Mouse (Mus musculus): ENCODE data around the gene Il11ra1.
"Not testable (repeated sequence)": the region's sequence is repeated elsewhere in the genome, so short reads cannot be mapped to it uniquely, and the experiment has no call there.

The Il11ra1 gene

DNA sequence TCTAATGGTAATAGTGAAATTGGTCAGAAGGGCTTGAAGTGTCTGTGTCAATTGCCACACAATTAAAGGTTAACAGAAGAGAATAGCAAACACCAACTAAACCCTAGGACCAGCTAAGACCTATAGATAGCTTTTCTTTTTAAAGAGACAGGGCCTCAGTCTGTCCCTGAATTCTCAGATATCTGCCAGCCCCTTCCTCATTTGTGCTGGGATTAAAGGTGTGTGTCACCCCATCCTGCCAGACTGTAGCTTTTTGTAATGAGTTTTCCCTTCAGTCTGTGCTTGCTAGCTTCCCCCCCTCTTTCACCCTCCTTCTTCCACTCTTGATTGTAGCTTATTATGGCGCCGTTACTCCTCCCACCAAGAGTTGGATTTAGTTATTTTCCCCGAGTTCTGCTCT is 83.4 kb downstream of the Il11ra1 start:
- not testable (repeated sequence) for DNase-seq
